23 mouse cellular contexts compared by ENCODE assay signal in the genomic region with DNA sequence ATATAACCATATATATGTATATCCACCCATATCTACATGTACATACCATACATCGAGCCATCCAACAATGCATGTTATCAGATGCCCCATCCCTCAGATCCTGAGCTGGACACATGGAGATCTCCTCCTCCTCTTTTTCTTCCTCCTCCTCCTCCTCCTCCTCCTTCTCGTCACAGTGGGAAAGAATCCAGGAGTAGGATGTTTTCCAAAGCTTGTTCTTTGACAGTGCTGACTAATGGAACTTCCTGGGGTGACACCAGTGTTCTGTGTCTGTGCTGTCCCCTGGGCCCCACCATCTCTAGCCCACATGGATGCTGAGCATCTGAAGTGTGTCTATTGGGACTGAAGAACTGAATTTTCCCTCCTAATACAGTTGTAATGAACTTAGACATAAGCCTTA. TPM values are rescaled to one million over a fixed set of nuclear protein-coding genes. Genes with fewer than 3 reads are reported as not detected.
DNase-seq lines count a peak whose midpoint lies in the region; ATAC-seq and TF ChIP-seq lines count a peak whose summit lies in the region.
"Had no signal": no experiment of that assay in that cellular context is flagged by ENCODE, and none has a peak within 500 bp of the region (broad histone marks: within the 10 kb centered on the region; RNA-seq: fewer than 3 reads in every experiment).

No protein-coding gene starts in this region.

- no peak for TF ChIP-seq EP300 in lung, postnatal 0 days (IDR thresholded peaks at IDR 0.05)

- TF ChIP-seq CTCF in gastrocnemius, adult 2 months (IDR thresholded peaks at IDR 0.05): no peak
- no peak for TF ChIP-seq CTCF in lung, postnatal 0 days (IDR thresholded peaks at IDR 0.05)

- 58% methylated on average over 2 of the region's 2 CpGs for WGBS in lung, postnatal 0 days
- 75% methylated on average over 2 of the region's 2 CpGs for WGBS in neural tube, embryonic 15.5 days

- H3K4me1 ChIP-seq in lung, postnatal 0 days (ENCODE audit: insufficient read depth, low read depth, low read length): no peaks in the 10 kb centered on the region
- 0 out of 2 replicates have a peak, but pooled peaks cover 2% of the 10 kb centered on the region for H3K4me1 ChIP-seq in neural tube, embryonic 15.5 days
- H3K4me1 ChIP-seq: forebrain, embryonic 12.5 days had no signal

- no peaks in the 10 kb centered on the region for H3K27me3 ChIP-seq in lung, postnatal 0 days (replicated peaks; ENCODE audit: insufficient read depth, low read length)
- H3K27me3 ChIP-seq in neural tube, embryonic 15.5 days (replicated peaks): peaks cover 8% of the 10 kb centered on the region; the same call in 1 of the 2 replicates
- H3K27me3 ChIP-seq: embryonic facial prominence, embryonic 13.5 days; embryonic facial prominence, embryonic 15.5 days had no signal

- intact Hi-C loops in gastrocnemius, adult 2 months (cut with DNase I): loop anchor here (10.0 kb wide), 1 partner anchor 252 kb away; the partner anchor contains the start of gene Cbl

- ATAC-seq in lung, postnatal 0 days: no peak
- ATAC-seq in neural tube, embryonic 15.5 days (ENCODE audit: low FRiP score): no peak
- ATAC-seq: forebrain, embryonic 14.5 days; forebrain, embryonic 16.5 days had no signal

- no peak overlapping the region for H3K9ac ChIP-seq in lung, postnatal 0 days (replicated peaks; ENCODE audit: low read depth)
- no peak overlapping the region for H3K9ac ChIP-seq in neural tube, embryonic 15.5 days (replicated peaks)
- H3K9ac ChIP-seq: embryonic facial prominence, embryonic 15.5 days; forebrain, embryonic 12.5 days had no signal

- no peaks in the 10 kb centered on the region for H3K36me3 ChIP-seq in lung, postnatal 0 days (ENCODE audit: insufficient read depth, low read length)
- H3K36me3 ChIP-seq in neural tube, embryonic 15.5 days: no peaks in the 10 kb centered on the region
- H3K36me3 ChIP-seq: embryonic facial prominence, embryonic 13.5 days; embryonic facial prominence, embryonic 15.5 days; forebrain, embryonic 10.5 days; forebrain, embryonic 12.5 days had no signal

- H3K27ac ChIP-seq in gastrocnemius, adult 2 months: peak overlapping the region; percentile 6; the same call in 1 of the 2 replicates
- H3K27ac ChIP-seq in lung, postnatal 0 days (ENCODE audit: low read length): no peak overlapping the region
- H3K27ac ChIP-seq in neural tube, embryonic 15.5 days (replicated peaks): no peak overlapping the region
- H3K27ac ChIP-seq: embryonic facial prominence, embryonic 13.5 days; embryonic facial prominence, embryonic 15.5 days; forebrain, embryonic 10.5 days; forebrain, embryonic 12.5 days had no signal

- no peaks in the 10 kb centered on the region for H3K9me3 ChIP-seq in lung, postnatal 0 days (ENCODE audit: low read length)
- no peaks in the 10 kb centered on the region for H3K9me3 ChIP-seq in neural tube, embryonic 15.5 days (replicated peaks)
- H3K9me3 ChIP-seq: embryonic facial prominence, embryonic 13.5 days; embryonic facial prominence, embryonic 15.5 days; forebrain, embryonic 10.5 days; forebrain, embryonic 12.5 days had no signal

- no peak for DNase-seq in gastrocnemius, adult 2 months
- no peak for DNase-seq in gastrocnemius, postnatal 25 days
- peak; percentile 35 for DNase-seq in lung, postnatal 10 days
- no peak for DNase-seq in lung, postnatal 0 days (ENCODE audit: low spot score)
- peak; percentile 69 for DNase-seq in adipocyte (ENCODE audit: low spot score)
- DNase-seq in skeletal muscle tissue, adult 2 months (ENCODE audit: low read depth, low spot score): peak; percentile 32
- DNase-seq: adrenal gland, adult 8-10 months; adrenal gland, postnatal 14 days; adrenal gland, postnatal 36 days; cerebellum, adult 11-12 months; cerebellum, adult 2 months; cerebellum, adult 9-10 months; cerebellum, postnatal 10 days; cerebellum, postnatal 25 days had no signal

- no peak overlapping the region for H3K4me3 ChIP-seq in gastrocnemius, adult 2 months
- no peak overlapping the region for H3K4me3 ChIP-seq in lung, postnatal 0 days (ENCODE audit: low read depth, low read length)
- H3K4me3 ChIP-seq in neural tube, embryonic 15.5 days (replicated peaks): no peak overlapping the region
- H3K4me3 ChIP-seq: embryonic facial prominence, embryonic 13.5 days; embryonic facial prominence, embryonic 15.5 days; erythroblast, embryonic 14.5 days; forebrain, embryonic 10.5 days; forebrain, embryonic 12.5 days had no signal

- H3K4me2 ChIP-seq in lung, postnatal 0 days (replicated peaks; ENCODE audit: low read depth, low read length): no peak overlapping the region
- H3K4me2 ChIP-seq in neural tube, embryonic 15.5 days: no peak overlapping the region
- H3K4me2 ChIP-seq: embryonic facial prominence, embryonic 13.5 days; embryonic facial prominence, embryonic 15.5 days; forebrain, embryonic 12.5 days had no signal

RNA-seq across cellular contexts. Expression of gene Thy1, which starts 60.0 kb away (rescaled TPM):
- 1 to 10 TPM; 9.3 to 9.8 TPM for total RNA-seq in gastrocnemius, adult 2 months (2021)
- total RNA-seq in gastrocnemius, postnatal 25 days (2021): 10 to 100 TPM; 14.8 to 20.2 TPM
- polyA plus RNA-seq in lung, postnatal 0 days (2015; fragmentation: Nextera tagmentation; extraction: Ambion mirVana): 2.9 and 5.0 TPM in 2 replicates
- polyA plus RNA-seq in neural tube, embryonic 15.5 days (2015; fragmentation: Nextera tagmentation; extraction: Ambion mirVana): 13.0 and 26.6 TPM in 2 replicates
- polyA plus RNA-seq: C2C12; erythroblast, embryonic 14.5 days; forebrain, embryonic 10.5 days; forebrain, embryonic 12.5 days had no signal

Comparison
In these comparisons a context has a peak if more than half of its experiments do, and no peak if none do; other contexts are left out.
1. DNase-seq: peak in lung, postnatal 10 days (single experiment), adipocyte (single experiment) and skeletal muscle tissue, adult 2 months (single experiment); none in gastrocnemius, adult 2 months (single experiment), gastrocnemius, postnatal 25 days (single experiment) and lung, postnatal 0 days (single experiment).